Mouse (Mus musculus) liver, embryonic 11.5 days (tissue): ENCODE measurements around the gene Ino80. TPM values are rescaled to one million over a fixed set of nuclear protein-coding genes. Genes with fewer than 3 reads are reported as not detected.

ENCODE experiments used
- ATAC-seq: fragments of 200-750 bp; cut with Nextera tagmentation; replicated peaks from 2 replicates; pipeline ENCODE4 v1.8.0; 2017; ENCODE audit warnings: moderate number of reproducible peaks, mild to moderate bottlenecking, moderate TSS enrichment, moderate library complexity; ENCODE audit not compliant: low FRiP score
- DNase-seq: peaks from one replicate; pipeline ENCODE4 v3.0.0-alpha.2; 2017; ENCODE audit warnings: low spot score
- H3K27ac ChIP-seq: fragments of 300-500 bp; sonication (generic); 2 replicates; pipeline ENCODE4 v1.5.1; 2014; ENCODE audit warnings: mild to moderate bottlenecking, low read depth, low read length, control low read depth
- H3K27me3 ChIP-seq: fragments of 300-500 bp; sonication (generic); replicated peaks from 2 replicates; pipeline ENCODE4 v1.6.1; 2014; ENCODE audit warnings: low read length, mixed read lengths; ENCODE audit not compliant: control insufficient read depth, insufficient read depth
- H3K36me3 ChIP-seq: fragments of 300-500 bp; sonication (generic); 2 replicates; pipeline ENCODE4 v1.6.1; 2014; ENCODE audit warnings: mild to moderate bottlenecking, low read length, moderate library complexity, mixed read lengths; ENCODE audit not compliant: control insufficient read depth, insufficient read depth
- H3K4me1 ChIP-seq: fragments of 300-500 bp; sonication (generic); replicated peaks from 2 replicates; pipeline ENCODE4 v1.6.1; 2014; ENCODE audit warnings: low read length, mixed read lengths; ENCODE audit not compliant: control insufficient read depth, insufficient read depth
- H3K4me2 ChIP-seq: fragments of 300-500 bp; sonication (generic); 2 replicates; pipeline ENCODE4 v1.6.1; 2014; ENCODE audit warnings: mild to moderate bottlenecking, control low read depth, moderate library complexity
- H3K4me3 ChIP-seq: fragments of 300-500 bp; sonication (generic); 2 replicates; pipeline ENCODE4 v1.5.1; 2014; ENCODE audit warnings: low read depth, low read length, control low read depth
- H3K9ac ChIP-seq: fragments of 300-500 bp; sonication (generic); 2 replicates; pipeline ENCODE4 v1.6.1; 2014; ENCODE audit warnings: low read depth, low read length, control low read depth
- H3K9me3 ChIP-seq: fragments of 300-500 bp; sonication (generic); 2 replicates; pipeline ENCODE4 v1.6.1; 2016; ENCODE audit warnings: low read length, inconsistent platforms, mixed read lengths; ENCODE audit not compliant: control insufficient read depth
- WGBS: fragments of 180-500 bp; shearing (Covaris S2); extraction: QIAGEN DNeasy Blood & Tissue Kit; methylation state at CpG from one replicate; pipeline ENCODE4 v1.1.7; 2014; 5-methylcytosine and 5-hydroxymethylcytosine counted together
- polyA plus RNA-seq: library from polyadenylated mRNA; unstranded; fragments of >200 nt; fragmentation: Nextera tagmentation; extraction: Ambion mirVana; gene quantifications from 2 replicates; pipeline ENCODE4 v1.2.1, GENCODE M21; 2014

The Ino80 gene
- polyA plus RNA-seq, 1 experiment from 2014 or later: 4.9 TPM

GRCm38 (mm10) chr2:119327102-119327480 lies 150.4 kb downstream of the Ino80 start:
- no peak overlapping the region for H3K27ac ChIP-seq
- ATAC-seq (no peak), DNase-seq (no peak)
- 1% methylated on average over 30 of the region's 30 CpGs for WGBS
- H3K9ac ChIP-seq: no peak overlapping the region; the same call in 1 of the 2 replicates
- peak overlapping the region; percentile 88 for H3K4me2 ChIP-seq
- peak overlapping the region; percentile 59 for H3K4me3 ChIP-seq
- no peaks in the 10 kb centered on the region for H3K9me3 ChIP-seq
- H3K36me3 ChIP-seq: no peaks in the 10 kb centered on the region
- H3K4me1 ChIP-seq: peaks cover 47% of the 10 kb centered on the region
- H3K27me3 ChIP-seq: peaks cover 90% of the 10 kb centered on the region

GRCm38 (mm10) chr2:119326161-119327101 lies 151.1 kb downstream of the Ino80 start:
- Histone ChIP-seq H3K4me1 (peaks cover 54% of the 10 kb centered on the region), H3K36me3 (no peaks in the 10 kb centered on the region), H3K4me3 (peak overlapping the region; percentile 59), H3K9ac (peak overlapping the region; percentile 40; the same call in 1 of the 2 replicates), H3K9me3 (no peaks in the 10 kb centered on the region), H3K4me2 (peak overlapping the region; percentile 88), H3K27me3 (peaks cover 89% of the 10 kb centered on the region), H3K27ac (no peak overlapping the region)
- ATAC-seq (no peak), DNase-seq (peak; percentile 52)
- WGBS: 2% methylated on average over 52 of the region's 61 CpGs

DNA sequence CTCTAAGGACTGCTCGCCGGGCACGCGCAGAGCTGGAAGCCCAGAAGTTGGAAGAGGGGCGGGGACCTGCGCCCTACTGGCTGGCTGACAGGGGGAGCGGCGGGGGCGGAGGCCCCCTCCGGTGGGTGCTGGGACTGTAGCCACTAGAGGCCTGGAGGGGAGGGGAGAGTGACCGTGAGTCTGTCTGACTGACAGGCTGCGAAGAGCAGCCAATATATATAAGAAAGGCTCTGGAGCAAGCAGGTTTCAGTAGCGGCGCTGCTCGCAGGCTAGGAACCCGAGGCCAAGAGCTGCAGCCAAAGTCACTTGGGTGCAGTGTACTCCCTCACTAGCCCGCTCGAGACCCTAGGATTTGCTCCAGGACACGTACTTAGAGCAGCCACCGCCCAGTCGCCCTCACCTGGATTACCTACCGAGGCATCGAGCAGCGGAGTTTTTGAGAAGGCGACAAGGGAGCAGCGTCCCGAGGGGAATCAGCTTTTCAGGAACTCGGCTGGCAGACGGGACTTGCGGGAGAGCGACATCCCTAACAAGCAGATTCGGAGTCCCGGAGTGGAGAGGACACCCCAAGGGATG lies 151.8 kb downstream of the Ino80 start, which contains the start of gene Dll4:
Gene Dll4, plus strand, starts transcription at position 217 of the 576 bp plus-strand sequence.
- peaks cover 61% of the 10 kb centered on the region for H3K4me1 ChIP-seq
- ATAC-seq: peak; percentile 43
- no peaks in the 10 kb centered on the region for H3K36me3 ChIP-seq
- peak; percentile 67 for DNase-seq
- H3K27me3 ChIP-seq: peaks cover 89% of the 10 kb centered on the region
- H3K4me2 ChIP-seq: peak within 1 kb of the TSS; percentile 88
- H3K9ac ChIP-seq: peak within 1 kb of the TSS; percentile 40; the same call in 1 of the 2 replicates
- H3K4me3 ChIP-seq: peak within 1 kb of the TSS; percentile 59
- H3K27ac ChIP-seq: no peak within 1 kb of the TSS
- no peaks in the 10 kb centered on the region for H3K9me3 ChIP-seq
- whole genome bisulfite sequencing: 2% methylated on average over 33 of the region's 33 CpGs

GRCm38 (mm10) chr2:119324576-119325318 lies 152.7 kb downstream of the Ino80 start:
- ATAC-seq: 0 out of 2 replicates have a peak, but pooled peaks have one; percentile 22
- H3K4me3 ChIP-seq: peak overlapping the region; percentile 59
- peaks cover 66% of the 10 kb centered on the region for H3K4me1 ChIP-seq
- no peaks in the 10 kb centered on the region for H3K9me3 ChIP-seq
- peak overlapping the region; percentile 88 for H3K4me2 ChIP-seq
- no peaks in the 10 kb centered on the region for H3K36me3 ChIP-seq
- H3K27me3 ChIP-seq: peaks cover 89% of the 10 kb centered on the region
- H3K9ac ChIP-seq: no peak overlapping the region
- DNase-seq: peak; percentile 59
- 2% methylated on average over 32 of the region's 32 CpGs for WGBS
- H3K27ac ChIP-seq: no peak overlapping the region

DNA sequence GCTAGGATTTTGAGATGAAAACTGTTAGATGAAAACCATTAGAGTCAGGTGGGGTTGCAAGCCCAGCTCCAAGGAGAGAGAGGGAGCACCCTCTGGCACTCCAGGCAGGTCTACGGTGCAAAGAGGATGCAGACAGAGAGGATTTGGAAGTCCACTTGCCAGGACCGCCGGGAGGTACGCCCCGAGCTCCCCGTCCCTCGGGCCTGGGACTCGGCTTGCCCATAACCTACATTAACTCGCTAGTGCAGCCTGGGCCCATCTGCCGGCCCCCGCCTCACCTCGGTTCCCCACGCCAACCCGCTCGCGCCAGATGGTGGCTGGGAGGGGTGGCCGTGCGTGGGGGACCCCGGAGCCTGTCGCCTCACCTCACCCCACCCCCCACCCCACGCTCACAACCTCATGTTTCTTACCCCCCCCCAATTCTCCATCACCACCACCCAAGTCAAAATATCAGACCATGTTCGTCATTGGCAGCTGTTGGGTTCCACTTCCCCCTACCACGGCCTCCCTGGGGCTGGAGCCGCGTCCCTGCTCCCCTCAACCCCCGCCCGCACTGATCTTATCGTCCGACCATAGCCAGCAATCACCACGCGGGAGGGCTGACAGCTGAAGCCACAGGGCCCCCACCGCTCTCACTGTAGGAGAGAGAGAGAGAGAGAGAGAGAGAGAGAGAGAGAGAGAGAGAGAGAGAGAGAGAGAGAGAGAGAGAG lies 153.5 kb downstream of the Ino80 start:
- ATAC-seq (no peak), DNase-seq (peak; percentile 43)
- H3K9ac ChIP-seq: no peak overlapping the region
- no peaks in the 10 kb centered on the region for H3K9me3 ChIP-seq
- no peaks in the 10 kb centered on the region for H3K36me3 ChIP-seq
- H3K27ac ChIP-seq: no peak overlapping the region
- 10% methylated on average over 32 of the region's 32 CpGs for WGBS
- H3K27me3 ChIP-seq: peaks cover 83% of the 10 kb centered on the region
- H3K4me2 ChIP-seq: peak overlapping the region; percentile 88
- peak overlapping the region; percentile 59 for H3K4me3 ChIP-seq
- H3K4me1 ChIP-seq: peaks cover 66% of the 10 kb centered on the region

Other genes with a start within 250 kb of the Ino80 start
- gene Ppp1r14d, start 247.8 kb downstream of the Ino80 start, polyA plus RNA-seq: not detected in 2 replicates
- 2.3 and 2.5 TPM in 2 replicates for gene Spint1, start 240.3 kb downstream of the Ino80 start, polyA plus RNA-seq
- gene Rhov, start 206.4 kb downstream of the Ino80 start, polyA plus RNA-seq: 0.38 TPM in 1 of 2 replicates, not detected in the other
- 13.4 and 14.0 TPM in 2 replicates for gene Vps18, start 188.9 kb downstream of the Ino80 start, polyA plus RNA-seq
- gene Dll4, start 151.9 kb downstream of the Ino80 start, polyA plus RNA-seq: 5.3 and 5.9 TPM in 2 replicates
- gene Chac1, start 126.5 kb downstream of the Ino80 start, polyA plus RNA-seq: 2.9 and 3.2 TPM in 2 replicates
- 0.25 and 0.29 TPM in 2 replicates for gene Exd1, start 69.9 kb upstream of the Ino80 start, polyA plus RNA-seq
- gene Chp1, start 70.0 kb upstream of the Ino80 start, polyA plus RNA-seq: 40.1 and 42.2 TPM in 2 replicates
- 76.5 and 88.3 TPM in 2 replicates for gene Nusap1, start 140.6 kb upstream of the Ino80 start, polyA plus RNA-seq
- 42.0 and 47.7 TPM in 2 replicates for gene Oip5, start 140.8 kb upstream of the Ino80 start, polyA plus RNA-seq
- gene Ndufaf1, start 185.1 kb upstream of the Ino80 start, polyA plus RNA-seq: 64.6 and 66.9 TPM in 2 replicates
- gene Rtf1, start 197.4 kb upstream of the Ino80 start, polyA plus RNA-seq: 21.5 and 25.3 TPM in 2 replicates